Mouse (Mus musculus) right cerebral cortex, postnatal 25 days (tissue): Measurements from ENCODE around the gene Cyp4f15.
"Not testable (repeated sequence)": the region's sequence is repeated elsewhere in the genome, so short reads cannot be mapped to it uniquely, and the experiment has no call there.

Source experiments
- DNase-seq: peaks from one replicate; pipeline ENCODE4 v3.0.0; 2022

Cyp4f15 gene

GRCm38 (mm10) chr17:32685048-32685750, at the start of gene Cyp4f15:
Gene Cyp4f15 (plus strand): TSS chr17:32685627.
- DNase-seq: peak; percentile 32

- no peak for DNase-seq
Observed at GRCm38 (mm10) chr17:32636341-32636740, 49.1 kb upstream of the Cyp4f15 start.

- no peak for DNase-seq
Observed at GRCm38 (mm10) chr17:32637151-32637550, 48.3 kb upstream of the Cyp4f15 start.

GRCm38 (mm10) chr17:32646631-32647030, 38.8 kb upstream of the Cyp4f15 start:
- DNase-seq: no peak

- no peak for DNase-seq
Observed at GRCm38 (mm10) chr17:32653860-32654259, 31.6 kb upstream of the Cyp4f15 start.

GRCm38 (mm10) chr17:32657041-32657440, 28.4 kb upstream of the Cyp4f15 start:
- DNase-seq: no peak

GRCm38 (mm10) chr17:32658246-32658645, 27.2 kb upstream of the Cyp4f15 start:
- no peak for DNase-seq

GRCm38 (mm10) chr17:32658712-32659111, 26.7 kb upstream of the Cyp4f15 start, which contains the start of gene Cyp4f40:
Gene Cyp4f40 (plus strand): TSS chr17:32658900.
- DNase-seq: no peak

GRCm38 (mm10) chr17:32673976-32674375, 11.5 kb upstream of the Cyp4f15 start:
- no peak for DNase-seq

- no peak for DNase-seq
Observed at GRCm38 (mm10) chr17:32676040-32676635, 9.3 kb upstream of the Cyp4f15 start.

GRCm38 (mm10) chr17:32680404-32680803, 5.0 kb upstream of the Cyp4f15 start:
- no peak for DNase-seq

GRCm38 (mm10) chr17:32686722-32687121, 1.3 kb downstream of the Cyp4f15 start:
- DNase-seq: no peak

GRCm38 (mm10) chr17:32690959-32691358, 5.5 kb downstream of the Cyp4f15 start:
- no peak for DNase-seq

GRCm38 (mm10) chr17:32702826-32703225, 17.4 kb downstream of the Cyp4f15 start:
- DNase-seq: no peak

- DNase-seq: not testable (repeated sequence)
Observed at GRCm38 (mm10) chr17:32710541-32710940, 25.1 kb downstream of the Cyp4f15 start.

- not testable (repeated sequence) for DNase-seq
Observed at GRCm38 (mm10) chr17:32722151-32722550, 36.7 kb downstream of the Cyp4f15 start.

GRCm38 (mm10) chr17:32722771-32723170, 37.3 kb downstream of the Cyp4f15 start:
- no peak for DNase-seq

- not testable (repeated sequence) for DNase-seq
Observed at GRCm38 (mm10) chr17:32726360-32726759, 40.9 kb downstream of the Cyp4f15 start.

- no peak for DNase-seq
Observed at GRCm38 (mm10) chr17:32729029-32729428, 43.6 kb downstream of the Cyp4f15 start.

- no peak for DNase-seq
Observed at GRCm38 (mm10) chr17:32738406-32738805, 53.0 kb downstream of the Cyp4f15 start.

- no peak for DNase-seq
Observed at GRCm38 (mm10) chr17:32741057-32741456, 55.6 kb downstream of the Cyp4f15 start.

- no peak for DNase-seq
Observed at GRCm38 (mm10) chr17:32750611-32751010, 65.2 kb downstream of the Cyp4f15 start.
